Mouse (Mus musculus) hindbrain, embryonic 15.5 days (tissue): ENCODE measurements around the gene Rars2. TPM values are rescaled to one million over a fixed set of nuclear protein-coding genes. Genes with fewer than 3 reads are reported as not detected.
A peak's percentile ranks its signal among the peaks of the same experiment; 100 is the strongest.

Experiments used
- ATAC-seq: fragments of 200-750 bp; cut with Nextera tagmentation; 2 replicates; pipeline ENCODE4 v1.8.0; 2017; ENCODE audit warnings: low read depth, moderate number of reproducible peaks, moderate TSS enrichment; ENCODE audit not compliant: low FRiP score
- H3K27ac ChIP-seq: fragments of 300-500 bp; sonication (generic); replicated peaks from 2 replicates; pipeline ENCODE4 v1.5.1; 2015; ENCODE audit warnings: mild to moderate bottlenecking, inconsistent platforms
- H3K27me3 ChIP-seq: fragments of 300-500 bp; sonication (generic); 2 replicates; pipeline ENCODE4 v1.6.1; 2015; ENCODE audit warnings: control low read depth, inconsistent platforms
- H3K36me3 ChIP-seq: fragments of 300-500 bp; sonication (generic); 2 replicates; pipeline ENCODE4 v1.6.1; 2015; ENCODE audit warnings: control low read depth, inconsistent platforms
- H3K4me1 ChIP-seq: fragments of 300-500 bp; sonication (generic); replicated peaks from 2 replicates; pipeline ENCODE4 v1.6.1; 2015; ENCODE audit warnings: control low read depth, inconsistent platforms
- H3K4me2 ChIP-seq: fragments of 300-500 bp; sonication (generic); 2 replicates; pipeline ENCODE4 v1.6.1; 2015; ENCODE audit warnings: moderate library complexity, mild to moderate bottlenecking, inconsistent platforms
- H3K4me3 ChIP-seq: fragments of 300-500 bp; sonication (generic); 2 replicates; pipeline ENCODE4 v1.5.1; 2015; ENCODE audit warnings: mild to moderate bottlenecking, inconsistent platforms
- H3K9ac ChIP-seq: fragments of 300-500 bp; sonication (generic); 2 replicates; pipeline ENCODE4 v1.6.1; 2015; ENCODE audit warnings: inconsistent platforms
- H3K9me3 ChIP-seq: fragments of 300-500 bp; sonication (generic); 2 replicates; pipeline ENCODE4 v1.6.1; 2016; ENCODE audit warnings: control low read depth, inconsistent platforms
- WGBS: fragments of 180-500 bp; shearing (Covaris S2); methylation state at CpG from one replicate; pipeline ENCODE4 v1.1.7; 2015; 5-methylcytosine and 5-hydroxymethylcytosine counted together
- polyA plus RNA-seq: library from polyadenylated mRNA; unstranded; fragments of >200 nt; fragmentation: Nextera tagmentation; extraction: Ambion mirVana; gene quantifications from 2 replicates; pipeline ENCODE4 v1.2.1, GENCODE M21; 2015

Gene Rars2
- polyA plus RNA-seq, 1 experiment from 2014 or later: 51.4 TPM

GRCm38 (mm10) chr4:34644779-34645178 lies 30.0 kb downstream of the Rars2 start:
- Histone ChIP-seq H3K27ac (no peak overlapping the region), H3K4me3 (no peak overlapping the region), H3K36me3 (peaks cover 51% of the 10 kb centered on the region), H3K27me3 (no peaks in the 10 kb centered on the region), H3K9me3 (no peaks in the 10 kb centered on the region), H3K4me2 (no peak overlapping the region), H3K9ac (no peak overlapping the region), H3K4me1 (no peaks in the 10 kb centered on the region)
- no peak for ATAC-seq

- 94% methylated on average over 7 of the region's 7 CpGs for WGBS
- no peak for ATAC-seq
- Histone ChIP-seq H3K4me1 (no peaks in the 10 kb centered on the region), H3K27ac (no peak overlapping the region), H3K9me3 (no peaks in the 10 kb centered on the region), H3K4me3 (no peak overlapping the region), H3K27me3 (no peaks in the 10 kb centered on the region), H3K9ac (no peak overlapping the region), H3K4me2 (no peak overlapping the region), H3K36me3 (peaks cover 52% of the 10 kb centered on the region)
These were observed 38.4 kb downstream of the Rars2 start for GRCm38 (mm10) chr4:34653179-34653578.

- peaks cover 72% of the 10 kb centered on the region for H3K36me3 ChIP-seq
- H3K9ac ChIP-seq: no peak overlapping the region
- H3K4me1 ChIP-seq: no peaks in the 10 kb centered on the region
- WGBS: 95% methylated on average over 10 of the region's 10 CpGs
- ATAC-seq: no peak
- no peaks in the 10 kb centered on the region for H3K27me3 ChIP-seq
- no peaks in the 10 kb centered on the region for H3K9me3 ChIP-seq
- H3K4me3 ChIP-seq: no peak overlapping the region
- H3K27ac ChIP-seq: no peak overlapping the region
- no peak overlapping the region for H3K4me2 ChIP-seq
These were observed 41.3 kb downstream of the Rars2 start for GRCm38 (mm10) chr4:34656101-34656500.

GRCm38 (mm10) chr4:34659012-34659411 lies 44.3 kb downstream of the Rars2 start:
- no peak overlapping the region for H3K9ac ChIP-seq
- H3K4me1 ChIP-seq: no peaks in the 10 kb centered on the region
- 92% methylated on average over 2 of the region's 2 CpGs for WGBS
- peaks cover 76% of the 10 kb centered on the region for H3K36me3 ChIP-seq
- no peaks in the 10 kb centered on the region for H3K9me3 ChIP-seq
- no peak overlapping the region for H3K4me3 ChIP-seq
- no peaks in the 10 kb centered on the region for H3K27me3 ChIP-seq
- H3K27ac ChIP-seq: no peak overlapping the region
- no peak for ATAC-seq
- H3K4me2 ChIP-seq: no peak overlapping the region

GRCm38 (mm10) chr4:34661514-34661913 lies 46.8 kb downstream of the Rars2 start:
- ATAC-seq: no peak
- 98% methylated on average over 2 of the region's 2 CpGs for WGBS
- no peak overlapping the region for H3K4me3 ChIP-seq
- no peak overlapping the region for H3K9ac ChIP-seq
- peaks cover 75% of the 10 kb centered on the region for H3K36me3 ChIP-seq
- H3K27ac ChIP-seq: no peak overlapping the region
- H3K27me3 ChIP-seq: no peaks in the 10 kb centered on the region
- no peak overlapping the region for H3K4me2 ChIP-seq
- no peaks in the 10 kb centered on the region for H3K4me1 ChIP-seq
- H3K9me3 ChIP-seq: no peaks in the 10 kb centered on the region

- Histone ChIP-seq H3K9ac (no peak overlapping the region), H3K27ac (no peak overlapping the region), H3K9me3 (no peaks in the 10 kb centered on the region), H3K4me1 (no peaks in the 10 kb centered on the region), H3K4me2 (no peak overlapping the region), H3K36me3 (peaks cover 75% of the 10 kb centered on the region), H3K27me3 (no peaks in the 10 kb centered on the region), H3K4me3 (no peak overlapping the region)
- 0 out of 2 replicates have a peak, but pooled peaks have one; percentile 15 for ATAC-seq
- WGBS: 88% methylated on average over 6 of the region's 6 CpGs
These were observed 47.2 kb downstream of the Rars2 start for GRCm38 (mm10) chr4:34661927-34662326.

GRCm38 (mm10) chr4:34667923-34668322 lies 53.2 kb downstream of the Rars2 start:
- WGBS: 94% methylated on average over 5 of the region's 5 CpGs
- ATAC-seq: no peak
- H3K9me3 ChIP-seq: no peaks in the 10 kb centered on the region
- no peak overlapping the region for H3K4me2 ChIP-seq
- no peaks in the 10 kb centered on the region for H3K4me1 ChIP-seq
- peaks cover 55% of the 10 kb centered on the region for H3K36me3 ChIP-seq
- no peaks in the 10 kb centered on the region for H3K27me3 ChIP-seq
- H3K9ac ChIP-seq: no peak overlapping the region
- H3K4me3 ChIP-seq: no peak overlapping the region
- no peak overlapping the region for H3K27ac ChIP-seq

- H3K9me3 ChIP-seq: no peaks in the 10 kb centered on the region
- H3K27me3 ChIP-seq: no peaks in the 10 kb centered on the region
- no peaks in the 10 kb centered on the region for H3K4me1 ChIP-seq
- no peak for ATAC-seq
- H3K9ac ChIP-seq: no peak overlapping the region
- H3K27ac ChIP-seq: no peak overlapping the region
- no peak overlapping the region for H3K4me3 ChIP-seq
- H3K4me2 ChIP-seq: no peak overlapping the region
- H3K36me3 ChIP-seq: peaks cover 30% of the 10 kb centered on the region
- 92% methylated on average over 5 of the region's 5 CpGs for WGBS
These were observed 59.0 kb downstream of the Rars2 start for GRCm38 (mm10) chr4:34673721-34674120.

- no peaks in the 10 kb centered on the region for H3K27me3 ChIP-seq
- no peak overlapping the region for H3K4me2 ChIP-seq
- no peaks in the 10 kb centered on the region for H3K9me3 ChIP-seq
- H3K4me3 ChIP-seq: no peak overlapping the region
- H3K4me1 ChIP-seq: peaks cover 4% of the 10 kb centered on the region; the same call in 1 of the 2 replicates
- no peak overlapping the region for H3K27ac ChIP-seq
- no peak overlapping the region for H3K9ac ChIP-seq
- peaks cover 24% of the 10 kb centered on the region for H3K36me3 ChIP-seq
- no peak for ATAC-seq
- 90% methylated on average over 5 of the region's 5 CpGs for WGBS
These were observed 65.8 kb downstream of the Rars2 start for GRCm38 (mm10) chr4:34680530-34680929.

GRCm38 (mm10) chr4:34686874-34687567 lies 72.3 kb downstream of the Rars2 start, which contains the start of gene Slc35a1:
Gene Slc35a1 (minus strand): TSS chr4:34687438.
- peak; percentile 99 for ATAC-seq
- Histone ChIP-seq H3K27me3 (no peaks in the 10 kb centered on the region), H3K4me1 (peaks cover 17% of the 10 kb centered on the region), H3K9me3 (no peaks in the 10 kb centered on the region), H3K27ac (peak within 1 kb of the TSS; percentile 98), H3K9ac (peak within 1 kb of the TSS; percentile 99), H3K4me2 (peak within 1 kb of the TSS; percentile 59), H3K36me3 (peaks cover 9% of the 10 kb centered on the region), H3K4me3 (peak within 1 kb of the TSS; percentile 98)
- WGBS: under 1% methylated on average over 65 of the region's 65 CpGs

GRCm38 (mm10) chr4:34688021-34688420 lies 73.3 kb downstream of the Rars2 start:
- H3K27ac ChIP-seq: peak overlapping the region; percentile 50; the same call in 1 of the 2 replicates
- no peaks in the 10 kb centered on the region for H3K27me3 ChIP-seq
- no peak overlapping the region for H3K9ac ChIP-seq
- no peaks in the 10 kb centered on the region for H3K36me3 ChIP-seq
- ATAC-seq: no peak
- peaks cover 17% of the 10 kb centered on the region for H3K4me1 ChIP-seq
- no peak overlapping the region for H3K4me3 ChIP-seq
- no peaks in the 10 kb centered on the region for H3K9me3 ChIP-seq
- peak overlapping the region; percentile 59 for H3K4me2 ChIP-seq
- 75% methylated on average over 3 of the region's 3 CpGs for WGBS

GRCm38 (mm10) chr4:34701528-34701927 lies 86.8 kb downstream of the Rars2 start:
- WGBS: 47% methylated on average over 5 of the region's 5 CpGs

GRCm38 (mm10) chr4:34702231-34702630 lies 87.5 kb downstream of the Rars2 start:
- no peaks in the 10 kb centered on the region for H3K4me1 ChIP-seq
- H3K4me3 ChIP-seq: no peak overlapping the region
- no peaks in the 10 kb centered on the region for H3K27me3 ChIP-seq
- H3K9ac ChIP-seq: no peak overlapping the region
- WGBS: 98% methylated on average over 11 of the region's 11 CpGs
- no peaks in the 10 kb centered on the region for H3K36me3 ChIP-seq
- ATAC-seq: no peak
- no peak overlapping the region for H3K4me2 ChIP-seq
- no peaks in the 10 kb centered on the region for H3K9me3 ChIP-seq
- no peak overlapping the region for H3K27ac ChIP-seq

More at GRCm38 (mm10) chr4:34701528-34701927, 86.8 kb downstream of the Rars2 start:
- H3K4me2 ChIP-seq: no peak overlapping the region
- H3K4me3 ChIP-seq: no peak overlapping the region
- H3K9me3 ChIP-seq: no peaks in the 10 kb centered on the region
- H3K27me3 ChIP-seq: no peaks in the 10 kb centered on the region
- H3K4me1 ChIP-seq: no peaks in the 10 kb centered on the region
- H3K9ac ChIP-seq: no peak overlapping the region
- ATAC-seq: no peak
- H3K27ac ChIP-seq: no peak overlapping the region
- no peaks in the 10 kb centered on the region for H3K36me3 ChIP-seq
